Mouse (Mus musculus): Measurements from ENCODE around the gene Plk1.

The Plk1 gene

DNA sequence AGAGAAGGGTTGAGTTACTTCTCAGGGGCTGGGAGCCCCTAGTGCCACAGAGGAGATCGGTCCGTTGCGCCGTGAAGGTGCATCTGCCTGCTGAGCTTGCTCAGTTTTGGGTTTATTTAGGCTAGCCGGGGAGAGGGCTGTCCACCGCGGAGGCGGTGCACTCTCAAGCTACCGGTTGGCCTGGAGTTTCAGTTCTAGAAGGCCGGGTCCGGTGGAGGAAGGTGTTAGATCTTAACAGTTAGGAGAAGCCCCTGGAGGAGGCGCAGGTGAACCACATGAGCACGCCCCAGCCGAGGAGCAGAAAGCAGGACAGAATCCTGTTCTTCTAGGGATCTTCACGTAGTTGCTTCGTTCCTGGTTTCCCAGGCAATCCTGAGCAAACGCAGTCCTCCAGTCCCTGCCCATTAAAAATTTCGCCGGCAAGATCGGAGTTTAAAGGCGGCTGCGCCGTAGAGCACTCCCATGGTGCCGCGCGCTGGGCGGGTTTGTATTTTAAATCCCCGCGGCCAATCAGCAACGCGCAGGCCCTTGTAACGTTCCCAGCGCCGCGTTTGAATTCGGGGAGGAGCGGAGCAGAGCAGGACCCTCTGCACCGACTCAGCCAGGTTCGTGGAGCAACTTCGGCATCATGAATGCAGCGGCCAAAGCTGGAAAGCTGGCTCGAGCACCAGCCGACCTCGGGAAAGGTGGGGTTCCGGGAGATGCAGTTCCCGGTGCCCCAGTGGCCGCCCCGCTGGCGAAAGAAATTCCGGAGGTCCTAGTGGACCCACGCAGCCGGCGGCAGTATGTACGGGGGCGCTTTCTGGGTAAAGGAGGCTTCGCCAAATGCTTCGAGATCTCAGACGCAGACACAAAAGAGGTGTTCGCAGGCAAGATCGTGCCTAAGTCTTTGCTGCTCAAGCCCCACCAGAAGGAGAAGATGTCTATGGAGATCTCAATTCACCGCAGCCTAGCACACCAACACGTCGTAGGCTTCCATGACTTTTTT lies at the start of gene Plk1:
Gene Plk1 (plus strand): TSS at position 525 of the 988 bp plus-strand sequence.
- DNase-seq, result peak; percentile 93

DNA sequence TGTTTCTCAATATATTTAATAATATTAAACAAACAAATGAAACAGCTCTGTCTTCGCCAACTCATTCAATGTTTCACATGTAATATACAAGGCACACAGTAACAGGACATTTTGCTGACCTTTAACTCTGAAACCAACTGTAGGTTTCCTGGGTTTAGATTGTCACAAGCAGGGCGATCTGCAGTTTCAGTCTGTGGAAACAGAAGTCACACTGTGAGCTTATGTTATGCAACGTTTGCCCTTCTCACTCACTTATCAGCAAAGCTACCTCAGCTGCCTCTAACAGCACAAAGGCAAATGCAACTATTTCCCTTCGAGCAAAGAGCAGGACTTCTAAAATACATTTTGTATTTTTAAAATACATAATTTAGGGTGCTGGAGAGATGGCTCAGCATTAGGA lies 35.7 kb upstream of the Plk1 start:
- no peak for DNase-seq

DNA sequence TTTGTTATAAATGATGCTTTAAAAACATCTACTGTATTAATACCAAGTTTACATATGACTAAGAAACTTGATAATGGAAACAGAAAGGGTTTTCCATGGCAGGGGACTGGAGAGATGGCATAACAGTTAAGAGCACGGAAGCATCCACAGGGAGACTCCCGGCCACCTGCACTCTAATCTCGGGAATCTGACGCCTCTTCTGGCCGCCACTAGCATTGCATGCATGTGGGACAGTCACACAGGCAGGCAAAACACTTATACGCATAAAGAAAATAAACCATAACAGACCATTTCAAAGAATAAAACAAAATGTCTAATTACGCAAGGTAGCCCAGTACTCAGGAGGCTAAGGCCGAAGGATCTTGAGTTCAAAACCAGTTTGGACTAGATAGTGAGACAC lies 33.6 kb upstream of the Plk1 start:
- no peak for DNase-seq

DNA sequence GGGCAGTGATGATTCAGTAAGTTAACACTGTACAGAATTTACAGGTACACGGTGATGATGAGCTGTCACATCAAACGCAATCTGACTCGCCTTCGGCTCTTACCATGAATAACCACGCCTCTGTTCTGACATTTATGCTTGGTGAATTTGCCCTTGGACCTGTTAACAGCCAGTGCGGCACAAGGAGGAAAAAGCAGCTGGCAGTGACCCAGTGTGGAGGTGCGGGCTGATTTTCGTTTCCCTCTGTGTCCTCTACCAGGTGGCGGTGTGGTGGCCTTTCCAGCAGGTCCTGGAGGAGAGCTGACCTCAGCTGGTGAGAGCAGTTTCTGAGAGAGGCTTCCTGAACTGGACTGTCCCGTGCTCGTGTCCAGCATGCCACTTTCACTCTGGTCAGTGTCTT lies 32.3 kb upstream of the Plk1 start:
- no peak for DNase-seq

DNA sequence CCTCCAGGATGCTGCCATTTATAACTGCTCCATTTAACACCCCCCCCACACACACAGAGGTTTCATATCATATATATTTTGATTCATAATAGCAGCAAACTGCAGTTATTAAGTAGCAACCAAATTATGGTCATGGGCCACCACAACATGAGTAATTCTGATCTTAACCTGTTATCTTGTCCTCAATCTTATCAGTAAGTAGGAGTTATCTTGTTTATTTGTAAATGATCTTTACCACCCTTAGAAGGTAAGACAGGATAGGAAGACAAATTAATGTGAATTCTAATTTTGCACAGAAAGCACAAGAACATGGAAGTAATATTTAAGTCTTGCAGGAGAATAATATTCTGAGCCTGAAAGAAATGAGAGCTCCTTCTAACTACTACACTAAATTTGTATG lies 27.4 kb upstream of the Plk1 start:
- DNase-seq, result no peak

DNA sequence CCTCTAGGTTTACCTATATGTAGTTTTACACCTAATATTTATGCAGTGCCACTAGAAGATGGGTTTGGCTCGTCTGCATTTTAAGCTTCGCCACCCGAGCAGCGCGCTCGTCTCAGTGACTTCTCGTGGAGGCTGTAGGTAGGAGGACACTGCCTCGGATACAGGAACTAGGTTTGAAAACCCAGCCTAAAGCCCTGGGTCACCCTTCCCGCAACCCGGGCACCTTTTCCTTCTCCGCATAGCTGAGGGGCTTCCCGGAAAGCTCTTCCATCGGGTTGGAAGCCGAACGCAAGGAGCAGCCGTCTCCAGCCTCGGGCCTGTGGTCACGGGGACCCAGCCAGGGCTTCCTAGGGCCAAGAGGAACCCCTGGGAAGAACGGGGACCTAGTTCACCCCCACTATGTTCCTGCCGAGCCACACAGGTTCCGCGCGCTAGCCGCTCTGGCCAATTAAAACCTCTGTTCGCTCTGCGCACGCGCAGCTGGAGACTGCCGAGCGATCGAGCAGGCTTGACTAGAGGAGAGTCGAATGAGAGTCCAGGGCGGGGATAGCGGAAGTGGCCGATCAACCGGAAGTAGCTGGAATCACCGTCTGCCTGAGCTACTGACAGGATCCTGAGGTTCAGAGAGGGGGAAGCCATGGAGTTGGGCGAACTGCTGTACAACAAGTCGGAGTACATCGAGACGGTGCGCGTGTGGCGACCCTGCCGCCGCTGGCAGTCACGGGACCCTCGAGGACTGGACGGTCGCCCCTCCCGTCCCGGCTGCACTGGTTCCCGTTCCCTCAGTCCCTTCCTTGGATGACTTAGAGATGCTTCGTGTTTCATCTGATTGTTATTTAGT lies 26.5 kb upstream of the Plk1 start, which contains the start of the genes Palb2 and Dctn5:
Gene Palb2 (minus strand): TSS at position 489 of the 841 bp plus-strand sequence.
Gene Dctn5 (plus strand): TSS at position 545 of the 841 bp plus-strand sequence.
- peak; percentile 99 for DNase-seq

DNA sequence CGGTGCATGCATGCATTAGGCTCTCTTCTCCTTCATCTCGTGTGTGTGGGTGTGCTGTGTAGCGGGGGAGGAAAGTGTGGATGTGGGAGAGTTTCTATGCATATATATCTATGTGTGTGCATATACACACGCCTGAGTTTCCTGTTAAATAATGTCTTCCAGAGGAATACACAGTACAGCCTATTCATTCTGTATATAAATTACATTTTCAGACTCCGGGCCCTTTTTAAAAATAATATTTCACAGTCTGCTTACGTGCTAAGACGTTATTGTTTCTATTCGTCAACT lies 26.0 kb upstream of the Plk1 start:
- no peak for DNase-seq

DNA sequence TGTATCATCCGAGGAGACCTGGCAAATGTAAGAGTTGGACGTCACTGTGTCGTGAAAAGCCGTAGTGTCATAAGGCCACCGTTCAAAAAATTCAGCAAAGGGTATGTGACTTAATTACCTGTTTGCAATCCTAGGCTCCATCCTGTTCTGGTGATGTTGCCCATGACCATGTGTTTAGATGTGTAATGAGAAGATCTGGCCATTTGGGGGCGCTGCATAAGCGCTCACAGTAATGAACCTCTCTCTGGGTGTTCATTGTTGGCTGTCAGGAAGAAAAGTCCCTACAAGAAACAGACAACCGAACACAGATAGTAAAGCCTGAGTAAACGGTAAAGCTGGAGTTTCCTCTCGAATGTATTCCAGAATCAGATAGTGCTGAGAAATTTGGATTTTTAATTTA lies 24.2 kb upstream of the Plk1 start:
- peak; percentile 27 for DNase-seq

DNA sequence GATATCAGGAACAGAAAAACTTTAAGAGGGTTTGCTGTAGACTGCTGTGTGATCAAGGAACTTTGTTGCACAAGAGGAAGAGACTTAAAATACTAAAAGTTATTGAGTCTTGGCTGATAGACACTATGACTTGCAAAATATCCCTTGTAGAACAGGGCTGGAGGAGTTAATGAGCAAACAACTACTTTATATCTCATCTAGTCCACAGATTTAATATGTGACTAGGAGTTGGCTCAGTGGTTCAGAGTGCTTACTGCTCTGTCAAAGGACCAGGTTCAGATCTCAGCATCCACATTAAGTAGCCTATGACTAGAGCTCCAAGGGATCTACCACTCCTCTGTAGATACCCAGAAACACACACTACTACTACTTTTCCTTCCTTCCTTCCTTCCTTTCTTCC lies 22.2 kb upstream of the Plk1 start:
- DNase-seq, result no peak

DNA sequence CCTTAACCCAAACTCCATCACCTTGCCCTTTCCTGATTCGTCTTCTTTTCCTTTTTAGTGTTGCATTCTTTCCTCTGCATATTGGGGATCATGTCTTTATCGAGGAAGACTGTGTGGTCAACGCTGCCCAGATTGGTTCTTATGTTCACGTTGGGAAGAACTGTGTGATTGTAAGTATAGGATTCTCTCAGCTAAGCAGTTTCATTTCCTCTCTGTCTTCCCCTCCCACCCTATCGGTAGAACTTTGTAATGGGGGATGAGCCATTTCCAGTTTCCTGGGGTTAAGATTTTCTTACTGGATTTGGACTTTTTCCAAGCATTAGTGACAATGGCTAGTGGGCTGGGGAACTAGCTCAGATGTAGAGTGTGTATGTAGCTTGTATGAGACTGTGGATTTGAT lies 21.0 kb upstream of the Plk1 start:
- DNase-seq, result no peak

DNA sequence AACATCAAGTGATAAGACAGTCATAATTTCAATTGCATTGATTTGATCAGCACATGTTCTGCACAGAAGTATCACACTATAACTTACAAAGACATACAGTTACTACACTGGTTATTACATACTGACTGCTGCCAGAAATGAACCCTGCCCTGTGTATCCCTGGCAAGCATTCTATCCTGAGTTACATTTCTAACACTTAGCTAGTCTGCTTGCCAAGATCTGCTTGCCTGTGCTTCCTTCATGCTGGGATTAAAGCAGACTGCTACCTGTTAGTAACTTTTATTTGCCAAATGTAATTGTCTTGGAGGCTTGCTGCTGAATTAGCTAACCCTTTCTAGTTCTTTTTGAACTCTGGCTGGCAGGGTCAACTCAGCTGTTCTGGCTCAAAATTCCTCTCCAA lies 18.2 kb upstream of the Plk1 start:
- no peak for DNase-seq

DNA sequence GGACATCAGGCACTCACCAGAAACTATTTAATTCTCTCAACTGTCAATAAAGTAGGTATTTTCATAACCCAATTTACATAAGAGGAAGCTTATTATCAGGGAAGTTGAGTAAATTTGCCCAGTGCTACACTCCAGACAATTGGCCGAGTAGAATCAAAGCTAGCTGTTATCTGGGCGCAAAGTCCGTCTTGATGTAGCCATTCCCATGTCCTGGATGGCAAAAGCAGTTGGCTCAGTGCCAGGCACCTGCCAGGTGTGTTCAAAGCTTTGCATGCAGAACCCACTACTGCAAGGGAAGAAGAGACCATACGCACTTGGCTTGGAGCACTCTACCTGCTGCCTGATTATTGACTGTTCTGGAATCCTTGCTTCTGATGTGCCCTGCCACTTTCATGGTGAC lies 6.8 kb upstream of the Plk1 start:
- no peak for DNase-seq

DNA sequence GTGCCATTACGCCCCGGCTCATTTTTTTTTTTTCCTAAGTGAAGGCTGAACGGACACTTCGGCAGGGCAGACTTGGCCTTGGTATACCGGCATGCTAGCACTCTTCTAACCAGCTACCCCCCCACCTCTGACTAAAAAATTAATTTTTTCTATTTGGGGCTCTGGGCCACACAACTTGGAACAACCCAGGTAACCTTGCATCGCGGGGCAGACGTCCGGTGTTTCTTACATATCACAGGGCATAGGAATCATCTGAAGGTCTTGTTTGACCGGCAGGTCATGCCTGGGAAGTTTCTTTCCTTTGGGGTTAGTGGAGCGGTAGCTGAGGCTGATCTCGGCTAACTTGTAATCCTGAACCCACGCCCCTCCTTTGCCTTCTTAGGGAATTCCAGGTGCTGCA lies 751 bp upstream of the Plk1 start:
- no peak for DNase-seq

DNA sequence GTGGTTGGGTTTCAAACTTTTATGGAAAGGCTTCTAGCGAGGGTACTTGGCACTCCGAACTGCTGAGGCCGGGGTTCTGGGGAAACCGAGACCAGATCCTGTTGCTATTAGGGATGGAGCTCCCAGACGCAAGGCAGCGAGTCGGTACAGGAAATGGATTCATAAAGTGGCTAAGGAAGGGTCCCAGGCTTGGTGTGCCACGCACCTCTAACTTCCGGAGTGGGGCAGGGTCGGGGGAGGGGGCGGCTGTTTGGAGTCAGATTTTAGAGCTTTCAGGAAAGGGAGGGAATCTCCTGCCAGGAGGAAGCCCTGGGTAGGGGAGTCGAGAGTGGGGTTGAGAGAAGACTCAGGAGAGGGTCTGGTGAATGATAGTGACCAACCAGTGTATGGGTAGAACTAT lies 798 bp downstream of the Plk1 start:
- DNase-seq, result no peak

DNA sequence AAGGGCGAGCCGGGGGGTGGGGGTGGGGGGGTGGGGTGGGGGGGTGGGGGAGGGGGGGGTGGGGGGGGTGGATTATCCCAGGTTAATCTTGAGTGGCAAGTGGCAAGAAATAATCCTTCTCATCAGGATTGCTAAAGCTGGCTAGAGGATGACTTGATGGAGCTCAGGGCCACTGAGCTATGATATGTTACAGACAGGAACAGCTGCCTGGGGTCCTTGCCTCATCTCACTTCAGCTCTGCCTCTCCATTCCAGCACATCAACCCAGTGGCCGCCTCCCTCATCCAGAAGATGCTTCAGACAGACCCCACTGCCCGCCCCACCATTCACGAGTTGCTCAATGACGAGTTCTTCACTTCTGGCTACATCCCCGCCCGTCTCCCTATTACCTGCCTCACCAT lies 4.5 kb downstream of the Plk1 start:
- peak; percentile 28 for DNase-seq

DNA sequence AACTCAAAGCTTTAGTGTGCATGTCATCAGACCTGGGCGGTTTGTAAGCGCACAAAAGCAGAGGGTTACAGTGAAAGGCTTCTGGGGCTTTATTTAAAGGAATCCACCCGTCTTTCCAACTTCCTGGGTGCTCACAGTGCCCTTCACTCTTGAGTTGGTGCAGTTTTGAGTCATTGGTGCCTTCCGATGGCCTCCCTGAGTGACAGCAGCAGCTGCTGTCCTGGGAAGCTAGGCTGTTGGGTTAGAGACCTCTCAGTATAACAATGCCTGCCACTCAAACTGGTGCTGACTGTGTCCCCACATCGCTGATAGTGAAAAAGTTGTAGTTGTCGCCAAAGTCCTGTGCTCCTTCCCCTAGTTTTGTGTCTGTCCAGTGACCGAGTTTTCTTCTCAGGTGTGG lies 8.0 kb downstream of the Plk1 start:
- no peak for DNase-seq

DNA sequence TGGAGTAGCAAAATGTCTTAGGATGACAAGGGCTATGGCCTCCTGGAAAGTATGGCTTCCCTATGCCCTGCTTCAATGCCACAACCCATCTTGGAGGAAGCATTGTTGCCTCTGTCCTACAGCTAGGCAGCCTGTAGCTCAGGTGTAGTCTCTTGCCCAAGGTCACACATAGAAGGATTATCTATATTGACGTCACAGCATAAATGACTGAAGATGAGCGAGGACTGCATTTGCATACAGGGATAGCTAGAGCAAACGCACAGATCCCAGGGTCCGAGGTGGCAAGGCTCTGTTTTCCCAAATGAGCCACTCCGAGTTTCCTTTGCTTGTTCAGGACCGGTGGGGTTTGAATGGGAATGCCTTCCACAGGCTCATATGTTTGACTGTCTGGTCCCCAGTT lies 11.5 kb downstream of the Plk1 start:
- DNase-seq, result no peak

DNA sequence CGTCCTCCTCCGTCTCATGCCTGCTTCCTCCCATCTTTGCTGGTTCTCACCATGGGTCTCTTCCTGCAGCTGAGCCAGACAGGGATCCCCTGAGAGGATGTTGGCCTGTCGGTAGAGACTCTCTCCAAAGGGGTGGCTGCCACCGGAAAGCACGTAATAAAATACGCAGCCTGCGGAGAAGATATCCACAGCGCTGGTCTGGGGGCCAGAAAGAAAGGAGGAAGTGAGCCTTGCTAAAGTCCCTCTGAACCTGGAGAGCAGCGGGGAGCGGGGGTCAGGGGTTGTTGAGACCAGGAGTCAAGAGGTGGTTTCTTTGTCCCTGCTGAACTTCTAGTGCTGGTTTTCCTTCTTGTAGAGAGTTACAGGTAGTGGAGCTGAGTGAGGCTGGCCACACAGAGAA lies 12.4 kb downstream of the Plk1 start:
- no peak for DNase-seq

DNA sequence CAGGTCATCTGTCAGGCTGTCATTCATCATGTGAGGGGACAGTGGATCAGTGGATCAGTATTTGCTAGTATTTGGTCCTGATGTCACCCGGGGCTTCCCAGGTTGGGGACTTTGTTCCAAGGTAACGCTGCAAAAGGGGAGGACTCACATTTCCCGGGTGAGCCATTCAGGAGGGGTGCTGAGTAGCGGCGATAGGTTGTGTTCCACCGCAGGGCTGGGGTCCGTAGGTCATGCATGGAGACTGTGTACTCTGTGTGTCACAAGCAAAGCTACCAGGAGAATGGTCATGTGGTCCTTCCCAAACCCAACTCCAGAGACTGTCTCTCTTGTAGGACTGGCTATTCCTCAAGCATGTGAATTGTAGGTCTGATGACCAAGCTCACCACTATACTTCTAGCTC lies 21.5 kb downstream of the Plk1 start:
- DNase-seq, result no peak

DNA sequence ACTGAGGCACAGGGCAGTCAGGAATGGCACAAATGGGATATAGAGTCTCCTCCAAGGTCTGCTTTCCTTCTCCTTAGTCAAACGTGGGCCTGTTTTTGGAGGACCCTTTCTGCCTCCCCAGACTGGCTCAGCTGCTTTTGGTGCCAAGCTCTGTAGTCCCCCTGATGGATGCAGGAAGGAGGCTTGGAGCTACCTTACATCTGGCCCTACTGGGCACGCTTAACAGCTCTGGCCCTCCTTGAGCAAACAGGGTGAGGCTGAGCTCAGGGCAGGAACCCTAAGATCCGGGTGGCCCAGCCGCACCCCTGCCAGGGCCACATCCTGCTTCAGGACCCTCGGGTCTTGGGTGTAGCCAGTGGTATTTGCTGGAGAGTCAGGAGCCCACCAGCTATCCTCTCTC lies 25.3 kb downstream of the Plk1 start:
- no peak for DNase-seq

DNA sequence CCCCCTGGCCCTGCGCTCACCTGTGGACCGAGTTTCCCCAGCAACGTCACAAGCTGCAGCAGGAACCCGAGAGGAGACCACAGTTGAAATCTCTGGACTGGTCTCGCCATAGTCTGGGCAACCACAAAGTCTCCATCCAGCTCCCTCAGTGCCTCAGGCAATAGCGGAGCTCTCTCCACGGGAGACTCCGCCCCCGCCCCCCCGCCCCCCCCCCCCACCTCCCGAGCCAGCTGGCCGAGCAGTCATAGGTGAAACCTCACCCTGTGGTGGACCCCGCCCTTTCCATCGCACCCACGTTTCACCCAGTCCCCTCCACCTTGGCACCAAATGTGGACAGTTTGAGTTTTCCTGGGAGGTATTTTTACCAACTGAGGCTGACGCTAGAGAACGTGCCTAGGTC lies 26.8 kb downstream of the Plk1 start, which contains the start of gene Ern2:
Gene Ern2 (minus strand): TSS at position 165 of the 400 bp plus-strand sequence.
- DNase-seq, result no peak

DNA sequence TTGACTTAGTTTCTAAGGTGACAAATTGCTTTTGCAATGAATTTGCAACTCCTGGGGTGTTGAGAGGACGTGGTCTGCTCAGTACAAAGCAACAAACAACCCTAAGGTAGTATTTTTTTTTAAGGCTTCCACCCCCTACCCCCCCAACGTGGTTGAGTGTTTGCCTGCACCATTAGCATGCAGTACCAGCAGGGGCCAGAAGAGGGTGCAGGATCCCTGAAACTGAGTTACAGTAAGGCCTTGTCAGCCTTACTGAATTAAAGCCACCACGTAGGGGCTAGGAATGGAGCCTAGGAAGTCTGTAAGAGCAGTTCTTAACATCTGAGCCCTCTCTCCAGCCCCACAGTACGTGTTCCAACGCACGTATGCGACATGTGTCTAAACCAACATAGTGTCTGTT lies 30.2 kb downstream of the Plk1 start:
- DNase-seq, result peak; percentile 78

DNA sequence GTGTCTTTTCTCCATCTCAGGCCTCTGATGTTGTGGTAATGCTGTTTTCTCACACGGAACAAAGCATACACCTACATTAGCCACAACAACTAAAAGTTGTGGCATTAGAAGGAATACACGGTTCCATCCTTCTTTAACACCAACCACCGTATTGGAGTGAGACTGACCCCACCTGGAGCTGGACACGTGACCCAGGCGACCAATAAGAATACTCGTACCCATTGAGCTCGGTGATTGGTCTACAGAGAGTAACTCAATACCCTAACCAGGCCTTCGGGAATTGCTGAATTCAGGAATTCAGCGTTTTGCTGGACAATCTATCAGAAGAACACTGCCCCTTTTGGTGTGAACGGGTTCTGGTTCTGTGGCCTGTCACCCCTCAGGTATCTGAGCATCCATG lies 31.9 kb downstream of the Plk1 start:
- no peak for DNase-seq

DNA sequence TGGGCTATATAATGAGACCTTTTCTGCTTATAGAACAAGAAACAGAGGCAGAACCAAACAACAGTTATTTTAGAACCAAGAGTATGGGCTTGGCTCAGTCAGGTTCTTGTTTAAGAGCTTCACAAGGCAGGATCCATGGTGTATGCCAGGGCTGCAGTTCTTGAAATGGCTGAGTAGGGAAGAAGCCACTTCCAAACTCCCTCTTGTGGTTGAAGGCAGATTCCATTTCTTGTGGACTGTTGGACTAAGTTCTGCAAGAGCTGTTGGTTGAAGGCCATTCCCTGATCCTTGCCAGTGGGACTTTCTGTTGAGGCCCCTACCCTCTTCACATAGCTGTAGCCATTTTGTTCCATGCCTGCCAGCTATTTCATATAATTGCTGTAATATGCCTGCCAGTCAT lies 34.7 kb downstream of the Plk1 start:
- DNase-seq, result no peak

Data from retina, postnatal 1 day (tissue).